Mouse (Mus musculus): ENCODE measurements at regions not wholly inside any gene's neighbourhood (a gene's known extent, or its start where the extent isn't known, plus 50 kb on each side); places are given as distances from the start of the nearest gene placed in this dataset.
"Not testable (repeated sequence)": the region's sequence is repeated elsewhere in the genome, so short reads cannot be mapped to it uniquely, and the experiment has no call there.

- H3K27me3 ChIP-seq (ENCODE audit: insufficient read depth, low read length): not testable (repeated sequence)
- DNase-seq (ENCODE audit: low spot score): peak; percentile 8
- TF ChIP-seq CTCF (IDR thresholded peaks at IDR 0.05): peak; percentile 46
These were observed 140.2 kb downstream of the Pls3 start for GRCm38 (mm10) chrX:75734628-75735302.

GRCm38 (mm10) chrX:75733651-75734050 is 141.3 kb downstream of the Pls3 start:
- H3K4me2 ChIP-seq (ENCODE audit: low read depth, low read length, poor library complexity, severe bottlenecking); H3K9ac ChIP-seq (replicated peaks; ENCODE audit: low read length, poor library complexity, severe bottlenecking); H3K9me3 ChIP-seq (ENCODE audit: low read length); H3K36me3 ChIP-seq (ENCODE audit: insufficient read depth, low read length); H3K27ac ChIP-seq (ENCODE audit: low read depth, low read length); H3K4me1 ChIP-seq (ENCODE audit: insufficient read depth, low read length); H3K4me3 ChIP-seq (ENCODE audit: low read depth, low read length); H3K27me3 ChIP-seq (ENCODE audit: insufficient read depth, low read length); ATAC-seq (ENCODE audit: low FRiP score): not testable (repeated sequence)
- 57% methylated on average over 11 of the region's 11 CpGs for WGBS
- peak; percentile 57 for TF ChIP-seq CTCF (IDR thresholded peaks at IDR 0.05)
- DNase-seq (ENCODE audit: low spot score): peak; percentile 5

More at GRCm38 (mm10) chrX:75734628-75735302, 140.2 kb downstream of the Pls3 start:
- not testable (repeated sequence) for H3K9me3 ChIP-seq (ENCODE audit: low read length); H3K36me3 ChIP-seq (ENCODE audit: insufficient read depth, low read length); ATAC-seq (ENCODE audit: low FRiP score); H3K4me2 ChIP-seq (ENCODE audit: low read depth, low read length, poor library complexity, severe bottlenecking); H3K9ac ChIP-seq (replicated peaks; ENCODE audit: low read length, poor library complexity, severe bottlenecking); H3K27ac ChIP-seq (ENCODE audit: low read depth, low read length); H3K4me3 ChIP-seq (ENCODE audit: low read depth, low read length); H3K4me1 ChIP-seq (ENCODE audit: insufficient read depth, low read length)
- WGBS: 76% methylated on average over 10 of the region's 13 CpGs

GRCm38 (mm10) chrX:75729791-75730190 is 145.2 kb downstream of the Pls3 start:
- H3K27me3 ChIP-seq (ENCODE audit: insufficient read depth, low read length); H3K4me3 ChIP-seq (ENCODE audit: low read depth, low read length); ATAC-seq (ENCODE audit: low FRiP score); H3K4me2 ChIP-seq (ENCODE audit: low read depth, low read length, poor library complexity, severe bottlenecking); H3K27ac ChIP-seq (ENCODE audit: low read depth, low read length); H3K4me1 ChIP-seq (ENCODE audit: insufficient read depth, low read length); DNase-seq (ENCODE audit: low spot score); H3K9me3 ChIP-seq (ENCODE audit: low read length); H3K36me3 ChIP-seq (ENCODE audit: insufficient read depth, low read length); H3K9ac ChIP-seq (replicated peaks; ENCODE audit: low read length, poor library complexity, severe bottlenecking): not testable (repeated sequence)
- peak; percentile 40 for TF ChIP-seq CTCF (IDR thresholded peaks at IDR 0.05)
- 72% methylated on average over 12 of the region's 12 CpGs for WGBS

GRCm38 (mm10) chrX:75728507-75728906 is 146.5 kb downstream of the Pls3 start:
- no peaks in the 10 kb centered on the region for H3K36me3 ChIP-seq (ENCODE audit: insufficient read depth, low read length)
- H3K27ac ChIP-seq (ENCODE audit: low read depth, low read length): no peak overlapping the region
- TF ChIP-seq CTCF (IDR thresholded peaks at IDR 0.05): peak; percentile 55
- H3K9me3 ChIP-seq (ENCODE audit: low read length): no peaks in the 10 kb centered on the region
- DNase-seq (ENCODE audit: low spot score): peak; percentile 42
- no peak overlapping the region for H3K4me3 ChIP-seq (ENCODE audit: low read depth, low read length)
- ATAC-seq (ENCODE audit: low FRiP score): no peak; the same call in 1 of the 2 replicates
- H3K27me3 ChIP-seq (ENCODE audit: insufficient read depth, low read length): no peaks in the 10 kb centered on the region
- H3K4me1 ChIP-seq (ENCODE audit: insufficient read depth, low read length): no peaks in the 10 kb centered on the region
- 74% methylated on average over 4 of the region's 4 CpGs for WGBS
- H3K9ac ChIP-seq (replicated peaks; ENCODE audit: low read length, poor library complexity, severe bottlenecking): no peak overlapping the region
- H3K4me2 ChIP-seq (ENCODE audit: low read depth, low read length, poor library complexity, severe bottlenecking): no peak overlapping the region

- H3K9ac ChIP-seq (replicated peaks; ENCODE audit: low read length, poor library complexity, severe bottlenecking); H3K4me2 ChIP-seq (ENCODE audit: low read depth, low read length, poor library complexity, severe bottlenecking); H3K9me3 ChIP-seq (ENCODE audit: low read length); DNase-seq (ENCODE audit: low spot score); H3K27me3 ChIP-seq (ENCODE audit: insufficient read depth, low read length); H3K27ac ChIP-seq (ENCODE audit: low read depth, low read length); H3K4me1 ChIP-seq (ENCODE audit: insufficient read depth, low read length); ATAC-seq (ENCODE audit: low FRiP score); H3K36me3 ChIP-seq (ENCODE audit: insufficient read depth, low read length): not testable (repeated sequence)
- peak overlapping the region; percentile 5; the same call in 1 of the 2 replicates for H3K4me3 ChIP-seq (ENCODE audit: low read depth, low read length)
- WGBS: 56% methylated on average over 26 of the region's 39 CpGs
These were observed 145.5 kb upstream of the Rab39b start for GRCm38 (mm10) chrX:75723542-75723941.

- 36% methylated on average over 1 of the region's 1 CpGs for WGBS
- DNase-seq (ENCODE audit: low spot score) (no peak), ATAC-seq (ENCODE audit: low FRiP score) (0 out of 2 replicates have a peak, but pooled peaks have one; percentile 44)
- H3K27ac ChIP-seq (ENCODE audit: low read depth, low read length): no peak overlapping the region
- no peaks in the 10 kb centered on the region for H3K27me3 ChIP-seq (ENCODE audit: insufficient read depth, low read length)
- no peak overlapping the region for H3K4me2 ChIP-seq (ENCODE audit: low read depth, low read length, poor library complexity, severe bottlenecking)
- 0 out of 2 replicates have a peak, but pooled peaks cover 8% of the 10 kb centered on the region for H3K9me3 ChIP-seq (ENCODE audit: low read length)
- no peaks in the 10 kb centered on the region for H3K4me1 ChIP-seq (ENCODE audit: insufficient read depth, low read length)
- no peak for TF ChIP-seq CTCF (IDR thresholded peaks at IDR 0.05)
- no peak overlapping the region for H3K4me3 ChIP-seq (ENCODE audit: low read depth, low read length)
- H3K9ac ChIP-seq (replicated peaks; ENCODE audit: low read length, poor library complexity, severe bottlenecking): no peak overlapping the region
- H3K36me3 ChIP-seq (ENCODE audit: insufficient read depth, low read length): no peaks in the 10 kb centered on the region
These were observed 121.9 kb upstream of the Rab39b start for GRCm38 (mm10) chrX:75699949-75700348.

- H3K9me3 ChIP-seq (ENCODE audit: low read length); H3K4me2 ChIP-seq (ENCODE audit: low read depth, low read length, poor library complexity, severe bottlenecking); H3K4me3 ChIP-seq (ENCODE audit: low read depth, low read length); H3K27ac ChIP-seq (ENCODE audit: low read depth, low read length); H3K9ac ChIP-seq (replicated peaks; ENCODE audit: low read length, poor library complexity, severe bottlenecking); ATAC-seq (ENCODE audit: low FRiP score); H3K36me3 ChIP-seq (ENCODE audit: insufficient read depth, low read length); DNase-seq (ENCODE audit: low spot score); H3K27me3 ChIP-seq (ENCODE audit: insufficient read depth, low read length); H3K4me1 ChIP-seq (ENCODE audit: insufficient read depth, low read length): not testable (repeated sequence)
- 97% methylated on average over 8 of the region's 8 CpGs for WGBS
These were observed 97.2 kb upstream of the Rab39b start for GRCm38 (mm10) chrX:75675271-75675670.

All from midbrain, postnatal 0 days (tissue).